ENCODE assay signal across 21 mouse cellular contexts in genomic region chr13:32212125-32212524, GRCm38 (mm10).
"Had no signal": no experiment of that assay in that cellular context is flagged by ENCODE, and none has a peak within 500 bp of the region (broad histone marks: within the 10 kb centered on the region; RNA-seq: fewer than 3 reads in every experiment).

No protein-coding gene starts in this region.

- ATAC-seq: forebrain, postnatal 0 days; hindbrain, postnatal 0 days; intestine, embryonic 16.5 days had no signal

- DNase-seq: forebrain, postnatal 0 days; gastrocnemius, postnatal 14 days; gastrocnemius, postnatal 36 days; heart, adult 18-20 months; heart, postnatal 10 days; kidney, adult 11 months; kidney, adult 2 months; kidney, adult 9 months; kidney, postnatal 14 days; kidney, postnatal 4 days; liver; liver, embryonic 13.5 days had no signal

- H3K9ac ChIP-seq: forebrain, postnatal 0 days; hindbrain, embryonic 13.5 days; hindbrain, embryonic 15.5 days; kidney, embryonic 15.5 days; limb, embryonic 12.5 days; liver, embryonic 13.5 days; liver, embryonic 15.5 days had no signal

- H3K36me3 ChIP-seq: hindbrain, embryonic 13.5 days; hindbrain, embryonic 15.5 days; kidney, embryonic 15.5 days; limb, embryonic 10.5 days; limb, embryonic 12.5 days; liver, embryonic 13.5 days; liver, embryonic 15.5 days had no signal

- H3K27ac ChIP-seq: hindbrain, embryonic 13.5 days; hindbrain, embryonic 15.5 days; hindbrain, postnatal 0 days; kidney, embryonic 15.5 days; kidney, postnatal 0 days; limb, embryonic 10.5 days; limb, embryonic 12.5 days; liver, embryonic 13.5 days; liver, embryonic 15.5 days had no signal

- H3K4me1 ChIP-seq: hindbrain, embryonic 13.5 days; hindbrain, embryonic 15.5 days; liver, embryonic 13.5 days; liver, embryonic 15.5 days had no signal

- H3K4me3 ChIP-seq: hindbrain, embryonic 13.5 days; hindbrain, embryonic 15.5 days; kidney, embryonic 15.5 days; limb, embryonic 10.5 days; limb, embryonic 12.5 days; liver, embryonic 13.5 days; liver, embryonic 15.5 days had no signal

- H3K27me3 ChIP-seq: hindbrain, embryonic 13.5 days; hindbrain, embryonic 15.5 days; kidney, embryonic 15.5 days; liver, embryonic 13.5 days; liver, embryonic 15.5 days had no signal
